Mouse (Mus musculus) limb, embryonic 15.5 days (tissue): Measurements from ENCODE around the gene Morf4l2. TPM values are rescaled to one million over a fixed set of nuclear protein-coding genes. Genes with fewer than 3 reads are reported as not detected.
"Not testable (repeated sequence)": the region's sequence is repeated elsewhere in the genome, so short reads cannot be mapped to it uniquely, and the experiment has no call there.

Source experiments
- ATAC-seq: fragments of 200-750 bp; cut with Nextera tagmentation; 2 replicates; pipeline ENCODE4 v1.8.0; 2017; ENCODE audit warnings: low read depth, moderate TSS enrichment; ENCODE audit not compliant: insufficient number of reproducible peaks, low FRiP score, low TSS enrichment
- H3K27ac ChIP-seq: fragments of 300-500 bp; sonication (generic); 2 replicates; pipeline ENCODE4 v1.5.1; 2015; ENCODE audit warnings: moderate library complexity, mild to moderate bottlenecking, inconsistent platforms
- H3K27me3 ChIP-seq: fragments of 300-500 bp; sonication (generic); 2 replicates; pipeline ENCODE4 v1.6.1; 2015; ENCODE audit warnings: inconsistent platforms
- H3K36me3 ChIP-seq: fragments of 300-500 bp; sonication (generic); 2 replicates; pipeline ENCODE4 v1.6.1; 2015; ENCODE audit warnings: inconsistent platforms
- H3K4me1 ChIP-seq: fragments of 300-500 bp; sonication (generic); 2 replicates; pipeline ENCODE4 v1.6.1; 2015; ENCODE audit warnings: inconsistent platforms
- H3K4me2 ChIP-seq: fragments of 300-500 bp; sonication (generic); 2 replicates; pipeline ENCODE4 v1.6.1; 2015; ENCODE audit warnings: mild to moderate bottlenecking, inconsistent platforms
- H3K4me3 ChIP-seq: fragments of 300-500 bp; sonication (generic); 2 replicates; pipeline ENCODE4 v1.5.1; 2015; ENCODE audit warnings: mild to moderate bottlenecking, inconsistent platforms
- H3K9ac ChIP-seq: fragments of 300-500 bp; sonication (generic); 2 replicates; pipeline ENCODE4 v1.6.1; 2015; ENCODE audit warnings: inconsistent platforms
- H3K9me3 ChIP-seq: fragments of 300-500 bp; sonication (generic); 2 replicates; pipeline ENCODE4 v1.6.1; 2016; ENCODE audit warnings: inconsistent platforms
- WGBS: fragments of 180-500 bp; shearing (Covaris S2); methylation state at CpG from one replicate; pipeline ENCODE4 v1.1.7; 2015; 5-methylcytosine and 5-hydroxymethylcytosine counted together
- polyA plus RNA-seq: library from polyadenylated mRNA; unstranded; fragments of >200 nt; fragmentation: Nextera tagmentation; extraction: Ambion mirVana; gene quantifications from 2 replicates; pipeline ENCODE4 v1.2.1, GENCODE M21; 2015

Gene Morf4l2
- polyA plus RNA-seq, 1 experiment from 2014 or later: 636 TPM

DNA sequence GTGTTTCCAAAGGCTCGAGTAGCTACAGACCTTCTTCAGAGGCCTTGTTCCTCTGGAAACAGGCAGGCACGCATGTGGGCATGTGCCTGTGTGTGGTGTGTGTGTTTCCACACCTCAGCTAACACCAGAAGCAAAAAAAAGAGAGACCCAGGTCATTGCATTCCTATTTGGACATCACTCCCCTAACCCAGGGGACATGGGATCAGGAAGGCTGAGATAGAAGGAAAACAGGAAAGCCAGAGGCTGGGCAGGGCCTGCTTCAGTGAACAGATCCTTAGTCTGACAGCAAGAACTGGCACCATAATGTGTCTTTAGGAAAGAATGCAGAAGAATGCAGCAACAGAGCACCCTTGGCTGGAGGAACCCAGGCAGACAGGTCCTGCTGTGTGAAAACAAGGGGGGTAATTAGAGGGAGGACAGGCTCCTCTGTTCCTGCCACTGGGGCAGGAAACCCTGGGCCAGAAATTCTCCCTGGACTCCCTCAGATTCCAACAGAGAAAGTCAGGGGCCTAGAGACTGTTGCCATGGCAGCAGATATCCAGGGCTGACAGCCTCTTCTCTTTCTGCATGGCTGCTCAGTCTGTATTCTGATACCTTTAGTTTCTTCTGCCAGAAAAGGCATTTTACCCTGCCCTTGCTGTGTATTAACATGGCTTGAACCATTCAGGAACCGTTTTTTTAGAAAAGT is 51.7 kb downstream of the Morf4l2 start:
- WGBS: 50% methylated on average over 3 of the region's 3 CpGs
- H3K4me2 ChIP-seq, H3K36me3 ChIP-seq, H3K4me1 ChIP-seq, H3K27ac ChIP-seq, H3K4me3 ChIP-seq, ATAC-seq, H3K9ac ChIP-seq, H3K9me3 ChIP-seq, H3K27me3 ChIP-seq: not testable (repeated sequence)

Other genes starting within 250 kb of the Morf4l2 start
- not detected in 2 replicates for gene Kir3dl1, start 225.7 kb downstream of the Morf4l2 start, polyA plus RNA-seq
- not detected in 2 replicates for gene Kir3dl2, start 199.6 kb downstream of the Morf4l2 start, polyA plus RNA-seq
- gene Tceal3, start 152.8 kb downstream of the Morf4l2 start, polyA plus RNA-seq: 33.0 and 57.8 TPM in 2 replicates
- 12.9 and 15.0 TPM in 2 replicates for gene Tceal1, start 35.7 kb downstream of the Morf4l2 start, polyA plus RNA-seq
- not detected in 2 replicates for gene Glra4, start 36.5 kb upstream of the Morf4l2 start, polyA plus RNA-seq
- gene Plp1, start 79.0 kb upstream of the Morf4l2 start, polyA plus RNA-seq: 7.1 and 9.5 TPM in 2 replicates
- gene Rab9b, start 125.1 kb upstream of the Morf4l2 start, polyA plus RNA-seq: 0.31 and 0.44 TPM in 2 replicates
- gene H2bfm, start 183.6 kb upstream of the Morf4l2 start, polyA plus RNA-seq: not detected in 2 replicates
- 38.3 and 41.4 TPM in 2 replicates for gene Tmsb15b2, start 231.8 kb upstream of the Morf4l2 start, polyA plus RNA-seq
- 4.0 and 5.2 TPM in 2 replicates for gene Tmsb15l, start 233.2 kb upstream of the Morf4l2 start, polyA plus RNA-seq
- gene Tmsb15b1, start 233.2 kb upstream of the Morf4l2 start, polyA plus RNA-seq: 17.3 and 23.6 TPM in 2 replicates
- 13.8 and 16.3 TPM in 2 replicates for gene Zcchc18, start 249.5 kb upstream of the Morf4l2 start, polyA plus RNA-seq